Mouse (Mus musculus) left cerebral cortex, adult 18-20 months (tissue): ENCODE data around the gene Slc38a9. TPM values are rescaled to one million over a fixed set of nuclear protein-coding genes. Genes with fewer than 3 reads are reported as not detected.

Experiments
- DNase-seq, 2 experiments: peaks; one replicate each; pipeline ENCODE4 v3.0.0; 2021 to 2022; ENCODE audit warnings: low spot score in 2 of 2, mixed read lengths in 1 of 2
- total RNA-seq, 2 experiments: library from RNA; stranded (reverse); gene quantifications; 2 replicates each; pipeline ENCODE4 v1.2.3; 2021

Gene Slc38a9
- total RNA-seq, 2 experiments from 2014 or later = 24.3 to 25.4 TPM

DNA sequence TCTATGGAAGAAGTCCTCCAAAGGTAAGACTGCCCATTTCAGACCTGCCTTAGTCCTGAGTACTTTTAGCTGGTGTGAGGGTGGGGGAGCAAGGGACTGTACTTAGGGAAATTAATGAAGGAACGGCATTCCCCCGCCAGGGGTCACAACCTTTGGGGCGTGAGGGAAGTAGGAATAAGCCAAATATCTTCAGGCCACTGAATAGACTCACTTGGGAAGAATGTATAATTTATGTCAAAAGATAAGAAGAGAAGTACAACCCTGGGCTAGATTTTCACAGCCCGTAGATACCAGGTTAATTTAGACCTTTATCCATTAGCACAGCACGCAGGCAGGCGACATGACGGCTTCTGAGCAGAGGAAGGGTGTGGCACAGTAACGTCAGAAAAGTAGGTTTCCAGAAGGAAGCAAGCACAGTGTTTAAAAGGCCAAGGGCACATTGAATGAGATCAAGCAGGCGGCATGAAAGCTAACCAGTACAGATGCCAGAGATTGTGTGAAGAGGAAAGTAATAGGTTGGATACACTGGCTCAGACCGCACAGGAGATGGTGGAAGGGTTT, 103.1 kb downstream of the Slc38a9 start:
- no peak for DNase-seq

DNA sequence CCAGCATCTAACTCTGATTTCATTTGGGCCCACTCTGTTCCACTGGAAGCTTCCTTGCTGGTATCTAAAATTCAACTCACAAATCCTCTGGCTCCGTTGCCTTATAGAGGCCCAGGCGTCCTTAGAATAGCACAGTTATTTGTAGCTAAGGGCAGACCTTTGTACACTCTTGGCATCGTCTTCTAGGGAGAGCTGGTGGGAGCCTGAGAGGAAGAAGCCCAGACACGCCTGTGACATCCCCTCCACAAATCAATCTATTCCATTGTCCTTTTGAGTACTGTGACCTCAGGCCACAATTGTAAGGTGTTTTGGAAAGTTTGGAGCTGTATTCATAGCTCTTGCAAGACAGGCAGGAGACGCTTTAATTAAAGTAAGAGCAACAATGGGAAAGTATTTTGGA, 104.0 kb downstream of the Slc38a9 start:
- DNase-seq = no peak

DNA sequence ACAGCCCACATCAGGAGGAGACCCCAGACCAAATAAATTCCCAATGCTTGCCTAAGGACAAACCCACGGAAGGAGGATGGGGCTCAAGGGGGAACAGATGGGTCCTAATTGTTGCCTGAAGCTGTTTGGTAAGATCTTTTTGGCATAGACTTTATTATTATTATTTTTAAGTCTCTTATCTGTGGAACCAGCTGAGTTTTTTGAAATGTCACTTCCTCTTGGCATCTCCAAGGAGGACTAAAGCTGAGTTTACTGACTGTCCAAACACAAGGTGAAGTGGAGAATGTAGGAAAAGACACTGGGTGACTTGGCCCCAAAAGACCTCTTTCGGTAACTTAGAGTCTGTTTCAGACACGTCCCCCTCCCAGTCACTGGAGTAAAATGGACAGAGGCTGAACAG, 105.1 kb downstream of the Slc38a9 start:
- DNase-seq = no peak

DNA sequence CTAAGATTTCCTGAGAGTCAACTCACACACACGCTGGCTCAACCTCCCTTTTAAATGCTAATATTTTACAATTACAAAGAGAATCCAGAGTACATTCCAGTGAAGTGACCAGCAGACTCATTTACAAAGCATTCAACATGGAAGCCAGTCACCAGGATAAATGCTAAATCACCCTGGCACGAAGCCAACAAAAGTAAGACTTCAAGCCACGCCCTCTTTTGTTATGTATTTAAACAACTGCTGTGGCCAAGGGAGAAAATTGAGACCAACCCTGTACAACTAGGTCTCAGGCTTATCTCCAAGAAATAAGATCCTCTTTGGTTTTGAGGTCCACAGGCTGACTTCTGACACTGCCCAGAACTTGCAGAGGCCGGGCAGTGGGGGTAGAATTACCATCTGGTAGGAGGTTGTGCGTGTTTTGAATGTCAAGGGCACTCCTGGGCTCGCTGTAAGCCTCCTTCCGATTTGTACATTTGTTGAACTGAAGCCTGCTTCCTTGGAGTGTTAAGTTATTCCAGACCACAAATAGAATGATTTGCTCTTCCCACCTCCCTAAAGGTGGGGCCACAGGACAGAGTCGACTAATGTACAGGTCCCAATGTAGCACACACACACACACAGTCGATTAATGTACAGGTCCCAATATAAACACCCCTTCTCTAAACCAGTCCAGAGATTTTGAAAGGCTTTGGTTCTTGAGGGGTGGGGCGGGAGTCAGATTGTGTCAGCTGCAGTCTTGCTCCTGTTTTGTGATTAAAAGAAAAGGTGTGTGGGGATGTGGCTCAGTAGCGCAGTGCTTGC, 110.2 kb downstream of the Slc38a9 start:
- DNase-seq = no peak

DNA sequence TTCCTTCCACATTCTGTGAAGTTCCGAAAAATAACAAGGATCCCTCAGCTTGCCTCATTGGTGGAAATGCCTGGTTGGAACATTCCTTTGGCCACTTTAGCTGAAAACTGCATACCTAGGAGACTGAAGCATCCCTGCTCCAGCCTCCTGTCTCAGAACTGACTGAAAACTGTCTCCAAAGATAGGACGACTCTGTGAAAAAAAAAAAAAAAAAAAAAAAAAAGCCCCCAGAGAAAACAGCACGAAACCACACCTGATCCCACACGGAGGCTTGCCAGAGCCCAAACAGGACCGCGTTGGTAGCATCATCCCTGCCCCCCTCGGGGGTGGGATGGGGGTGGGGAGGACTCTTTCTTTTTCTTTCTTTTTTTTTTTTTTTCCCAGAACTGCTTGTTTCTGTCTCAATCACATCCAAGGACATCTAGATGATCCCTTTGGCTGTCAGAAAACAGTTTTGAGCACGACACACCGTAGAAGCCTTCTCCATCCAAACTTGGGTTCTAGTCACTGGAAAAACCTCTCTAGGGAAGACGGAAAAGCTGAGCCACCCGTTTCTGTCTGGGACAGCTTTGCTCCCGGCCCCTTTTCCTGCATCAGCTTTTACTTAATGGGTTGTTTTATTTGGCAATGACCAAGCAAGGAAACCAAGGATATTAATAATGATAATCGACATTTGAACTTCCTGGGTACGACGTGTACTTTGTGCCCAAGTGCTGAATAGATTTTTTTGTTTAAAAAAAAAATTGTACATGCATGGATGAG, 111.1 kb downstream of the Slc38a9 start:
- DNase-seq = no peak

DNA sequence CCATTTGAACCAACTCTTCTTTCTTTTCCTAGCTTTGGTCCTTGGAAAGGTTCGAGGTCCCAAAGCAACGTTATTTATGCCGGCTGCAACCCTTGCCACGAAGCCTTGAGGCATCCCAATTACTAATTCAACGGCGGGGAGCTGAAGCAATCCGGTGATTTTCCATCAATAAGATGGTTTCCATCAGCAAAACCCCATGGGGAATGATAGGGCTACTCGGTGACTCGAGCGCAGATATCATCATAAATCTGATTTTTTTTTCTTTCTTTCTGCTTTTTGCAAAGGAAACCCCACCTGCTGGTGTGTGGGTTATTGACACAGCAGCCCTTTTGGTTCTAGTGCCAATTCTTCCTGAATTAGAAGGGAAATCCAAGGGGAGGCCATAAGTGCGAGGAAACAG, 111.7 kb downstream of the Slc38a9 start:
- DNase-seq = no peak

DNA sequence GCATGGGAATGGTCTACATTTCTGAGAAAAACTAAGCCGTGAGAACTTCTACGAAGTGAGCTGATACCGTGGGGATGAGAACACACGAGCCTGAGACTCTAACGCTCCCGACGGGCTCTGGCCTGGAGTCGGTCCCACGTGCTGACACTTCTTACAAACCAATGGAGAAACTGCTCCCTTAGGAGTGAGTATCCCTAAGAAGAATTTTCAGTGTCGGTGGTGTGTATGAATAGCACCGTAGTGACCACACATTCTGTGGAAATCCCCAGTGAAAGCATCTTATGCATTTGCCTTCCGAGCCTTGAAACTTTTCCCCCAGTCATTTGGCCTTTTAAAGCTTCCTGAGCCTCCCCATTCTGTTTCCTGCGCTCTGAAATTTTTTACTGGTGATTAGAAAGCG, 112.3 kb downstream of the Slc38a9 start:
- no peak for DNase-seq

DNA sequence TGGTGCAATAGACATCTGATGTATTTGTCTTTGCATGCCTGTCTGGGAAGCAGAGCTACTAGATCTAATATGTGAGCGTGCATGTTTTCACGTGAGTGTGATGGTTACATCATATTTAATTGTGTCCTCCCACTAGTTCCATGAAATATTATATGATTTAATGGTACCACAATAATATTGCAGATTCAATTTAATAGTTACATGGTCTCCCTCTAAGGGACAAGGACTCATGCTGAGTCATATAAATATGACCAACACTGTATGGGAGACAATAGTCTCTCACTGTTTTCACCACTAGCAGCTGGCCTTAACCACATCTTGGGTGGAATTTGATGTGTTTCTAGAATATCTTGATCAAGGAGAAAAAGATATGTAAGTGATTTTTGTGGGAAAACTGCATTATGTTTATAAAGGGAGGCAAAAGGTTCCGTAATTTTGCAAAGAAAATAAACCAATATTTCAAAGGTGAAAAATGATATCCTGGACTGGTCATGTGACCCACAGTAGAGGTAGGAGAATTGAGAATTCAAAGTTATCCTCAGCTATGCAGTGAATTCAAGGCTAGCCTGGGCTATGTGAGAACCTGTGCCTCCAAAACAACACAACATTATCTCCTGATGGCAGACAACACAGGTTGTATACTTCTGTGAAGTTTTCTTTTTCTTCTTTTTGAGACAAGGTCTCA, 113.6 kb downstream of the Slc38a9 start:
- DNase-seq = no peak

DNA sequence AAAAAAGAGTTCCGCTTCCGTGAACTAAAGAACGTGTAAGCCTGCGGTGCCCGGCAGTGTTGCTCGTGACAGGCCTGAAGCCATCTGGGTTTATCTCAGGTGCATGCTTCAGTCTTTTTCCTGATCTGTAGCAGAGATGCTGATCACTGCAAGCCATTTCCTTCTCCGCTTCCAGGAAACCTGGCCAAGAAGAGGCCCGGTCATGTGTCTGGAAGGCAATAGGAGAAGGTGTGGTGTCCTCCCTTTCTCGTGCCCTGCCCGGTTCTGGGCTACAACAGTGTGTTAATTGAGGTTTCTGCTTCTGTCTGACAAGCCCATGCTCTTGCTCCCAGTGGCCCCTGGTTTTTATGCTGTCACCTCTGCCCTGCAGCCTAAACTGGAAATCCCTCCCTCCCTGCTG, 115.3 kb downstream of the Slc38a9 start:
- DNase-seq = no peak

DNA sequence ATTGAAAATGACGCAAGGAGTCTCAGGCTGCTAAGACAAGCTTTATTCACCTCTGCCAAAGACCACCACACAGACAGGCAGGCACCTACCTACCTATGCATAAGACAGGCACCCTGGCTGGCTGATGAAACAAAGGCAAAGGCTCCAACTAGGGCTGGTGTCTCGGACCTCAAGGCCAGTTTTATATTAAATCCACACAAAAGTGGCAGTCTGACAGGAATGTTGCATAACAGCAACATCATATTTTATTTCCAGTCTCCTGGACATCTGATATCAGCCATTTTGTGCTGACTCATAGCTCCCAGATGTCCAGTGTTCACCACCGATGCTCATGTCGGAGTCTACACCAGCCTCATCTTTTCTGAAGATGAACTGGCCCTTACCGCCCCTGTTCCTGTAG, 117.9 kb downstream of the Slc38a9 start:
- DNase-seq = no peak

DNA sequence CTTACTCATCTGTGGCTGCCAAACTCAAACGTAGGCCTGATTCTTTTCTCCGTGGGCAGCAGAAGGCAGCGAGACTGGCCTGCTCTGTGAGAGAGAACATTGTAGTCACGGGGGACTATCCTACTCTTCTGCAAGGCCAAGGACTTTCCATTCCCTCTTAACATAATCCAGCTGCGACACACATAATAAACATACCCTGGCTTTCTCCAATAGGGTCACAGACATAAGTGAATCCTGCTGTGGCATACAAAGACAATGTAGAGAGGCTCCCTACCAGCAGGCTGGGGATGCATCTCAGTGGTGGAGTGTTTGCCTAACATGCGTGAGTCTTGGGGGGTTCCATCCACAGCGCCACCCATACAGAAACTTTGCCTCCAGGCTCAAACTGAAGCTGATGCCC, 124.8 kb downstream of the Slc38a9 start:
- no peak for DNase-seq

DNA sequence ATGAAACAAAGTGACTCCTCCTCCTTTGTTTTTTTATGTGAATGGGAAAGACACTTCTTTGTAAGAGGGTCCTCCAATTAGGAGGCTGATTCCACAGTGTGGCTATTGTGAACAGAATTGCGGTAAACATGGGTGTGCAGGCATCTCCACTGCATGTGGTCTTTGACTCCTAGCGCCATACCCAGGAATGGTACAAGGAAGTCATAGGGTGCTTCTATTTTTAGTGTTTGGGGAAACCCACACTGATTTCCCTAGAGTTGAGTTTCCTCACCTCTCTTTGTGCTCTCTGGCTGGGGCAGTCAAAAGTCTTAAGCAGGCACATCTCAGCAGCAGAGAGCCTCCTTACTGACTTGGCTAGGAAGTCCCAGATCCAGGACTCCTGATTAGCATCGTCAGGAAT, 125.6 kb downstream of the Slc38a9 start:
- no peak for DNase-seq

DNA sequence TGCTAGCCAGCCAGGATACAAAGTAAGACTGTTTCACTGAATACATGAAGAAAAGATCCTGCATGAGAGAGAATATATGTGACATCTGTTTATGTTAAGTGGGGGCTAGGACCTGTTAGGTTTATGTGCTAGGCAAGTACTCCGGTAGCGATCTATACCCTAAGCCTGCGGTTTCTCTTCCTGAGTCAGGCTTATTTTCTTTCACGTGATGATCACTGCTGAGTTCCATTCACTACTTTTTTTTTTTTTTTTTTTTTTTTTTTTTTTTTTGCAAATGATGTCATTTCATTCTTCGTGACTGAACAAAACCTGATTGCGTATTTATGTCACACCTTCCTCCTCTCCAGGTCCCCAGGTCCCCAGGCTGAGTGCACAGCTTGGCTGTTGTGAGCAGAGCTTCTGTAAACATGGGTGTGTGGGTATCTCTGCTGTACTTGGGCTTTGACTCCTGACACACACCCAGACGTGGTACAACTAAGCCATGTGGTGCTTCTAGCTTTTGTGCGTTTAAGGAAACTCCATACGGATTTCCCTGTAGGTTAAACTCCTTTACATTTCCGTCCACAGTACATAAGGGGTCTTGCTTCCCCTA, 126.5 kb downstream of the Slc38a9 start:
- no peak for DNase-seq

Other genes starting within 250 kb of the Slc38a9 start
- 10 to 100 TPM; 78.5 to 88.1 TPM for gene Il6st, start 196.7 kb upstream of the Slc38a9 start, total RNA-seq
- gene Il31ra, start 66.4 kb upstream of the Slc38a9 start, total RNA-seq = under 1 TPM in 1 of 2 experiments, not detected in 1; 0.12 TPM
- gene Ddx4, start 8.3 kb upstream of the Slc38a9 start, total RNA-seq = 1 to 10 TPM; 1.6 to 1.7 TPM
- gene Plpp1, start 140.0 kb downstream of the Slc38a9 start, total RNA-seq = 10 to 100 TPM; 26.7 to 33.7 TPM